Mouse (Mus musculus): Measurements from ENCODE around the gene Tbcel. TPM values are rescaled to one million over a fixed set of nuclear protein-coding genes. Genes with fewer than 3 reads are reported as not detected.

The Tbcel gene
- polyA plus RNA-seq, 1 experiment from 2014 or later = 7.6 TPM

DNA sequence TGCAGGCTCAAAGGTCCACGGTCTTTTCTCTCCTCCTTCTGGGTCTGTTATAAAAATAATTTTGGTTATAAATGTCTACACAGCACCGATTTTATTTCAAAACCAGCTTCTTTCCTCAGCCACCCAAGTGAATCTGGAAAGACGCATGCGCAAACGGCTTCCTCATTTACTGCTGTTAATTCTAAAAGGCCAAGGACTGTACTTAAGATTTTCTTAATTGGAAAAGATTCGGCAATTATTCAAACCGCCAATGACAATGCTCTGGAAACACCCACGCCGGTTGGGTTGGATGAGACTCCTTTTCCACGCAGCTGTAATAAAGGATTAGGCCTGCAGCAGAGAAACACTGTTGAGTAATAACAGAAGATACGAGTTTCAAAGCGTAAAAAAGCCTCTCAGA, 94.3 kb downstream of the Tbcel start:
- H3K4me3 ChIP-seq (ENCODE audit: low read depth, low read length) = no peak overlapping the region
- TF ChIP-seq EP300 (IDR thresholded peaks at IDR 0.05; ENCODE audit: low read depth) (no peak), CTCF (IDR thresholded peaks at IDR 0.05; ENCODE audit: low read depth) (no peak)
- DNase-seq (no peak), ATAC-seq (no peak)
- H3K36me3 ChIP-seq (replicated peaks; ENCODE audit: insufficient read depth, low read length) = peaks cover 11% of the 10 kb centered on the region
- no peaks in the 10 kb centered on the region for H3K27me3 ChIP-seq (ENCODE audit: insufficient read depth, low read length)
- no peak overlapping the region for H3K27ac ChIP-seq (ENCODE audit: low read depth)
- no peak overlapping the region for H3K4me2 ChIP-seq (ENCODE audit: low read depth, low read length)
- H3K9me3 ChIP-seq (ENCODE audit: low read length) = no peaks in the 10 kb centered on the region
- 82% methylated on average over 12 of the region's 12 CpGs for WGBS (ENCODE audit: insufficient replicate concordance)
- H3K4me1 ChIP-seq (ENCODE audit: insufficient read depth) = no peaks in the 10 kb centered on the region
- no peak overlapping the region for H3K9ac ChIP-seq (replicated peaks)

DNA sequence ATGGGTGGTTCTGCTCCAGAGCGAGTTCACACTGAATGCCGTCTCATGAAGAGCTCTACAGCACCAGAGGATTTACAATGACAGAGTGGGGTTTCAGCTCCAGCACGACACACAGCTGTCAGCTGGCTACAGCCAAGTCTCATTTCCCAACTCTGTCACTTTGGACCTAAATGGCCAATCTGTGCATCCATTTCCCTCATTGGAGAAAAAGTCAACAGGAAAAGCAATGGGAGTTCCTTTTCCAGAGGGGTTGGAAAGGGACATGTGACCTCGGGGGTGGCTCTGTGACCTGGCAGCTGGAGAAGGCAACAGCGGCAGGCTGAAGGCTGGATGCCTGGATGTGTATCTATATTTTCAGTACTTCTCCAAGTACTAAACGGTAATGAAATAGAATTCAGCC, 96.3 kb downstream of the Tbcel start:
- H3K9ac ChIP-seq (replicated peaks) = no peak overlapping the region
- peak; percentile 44 for DNase-seq
- no peaks in the 10 kb centered on the region for H3K27me3 ChIP-seq (ENCODE audit: insufficient read depth, low read length)
- H3K4me1 ChIP-seq (ENCODE audit: insufficient read depth) = no peaks in the 10 kb centered on the region
- ATAC-seq = peak; percentile 94
- no peak for TF ChIP-seq CTCF (IDR thresholded peaks at IDR 0.05; ENCODE audit: low read depth)
- no peak for TF ChIP-seq EP300 (IDR thresholded peaks at IDR 0.05; ENCODE audit: low read depth)
- H3K4me3 ChIP-seq (ENCODE audit: low read depth, low read length) = no peak overlapping the region
- no peak overlapping the region for H3K27ac ChIP-seq (ENCODE audit: low read depth)
- peaks cover 7% of the 10 kb centered on the region for H3K36me3 ChIP-seq (replicated peaks; ENCODE audit: insufficient read depth, low read length)
- no peaks in the 10 kb centered on the region for H3K9me3 ChIP-seq (ENCODE audit: low read length)
- WGBS (ENCODE audit: insufficient replicate concordance) = 69% methylated on average over 6 of the region's 6 CpGs
- H3K4me2 ChIP-seq (ENCODE audit: low read depth, low read length) = no peak overlapping the region

DNA sequence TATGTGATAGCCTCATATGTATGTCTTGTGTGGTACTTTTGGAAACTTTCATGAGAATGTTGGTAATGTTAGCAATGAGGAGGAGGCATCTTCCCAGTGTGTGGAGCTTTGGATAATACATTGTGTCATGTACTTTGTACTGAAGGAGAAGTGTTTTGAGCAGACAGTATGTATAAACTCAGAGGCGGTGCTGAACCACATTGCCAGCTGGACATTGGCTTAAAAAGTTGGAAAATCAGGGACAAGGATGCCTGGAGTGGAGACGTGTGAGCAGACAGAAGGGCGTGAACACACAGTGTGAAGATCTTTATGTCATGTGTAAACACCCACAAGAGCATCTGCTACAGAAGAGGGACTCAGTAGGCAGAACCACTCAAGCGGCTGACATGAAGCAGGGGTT, 101.9 kb downstream of the Tbcel start:
- Histone ChIP-seq H3K9ac (replicated peaks) (no peak overlapping the region), H3K36me3 (replicated peaks; ENCODE audit: insufficient read depth, low read length) (no peaks in the 10 kb centered on the region), H3K27me3 (ENCODE audit: insufficient read depth, low read length) (no peaks in the 10 kb centered on the region), H3K9me3 (ENCODE audit: low read length) (no peaks in the 10 kb centered on the region), H3K4me3 (ENCODE audit: low read depth, low read length) (no peak overlapping the region), H3K4me2 (ENCODE audit: low read depth, low read length) (no peak overlapping the region), H3K4me1 (ENCODE audit: insufficient read depth) (no peaks in the 10 kb centered on the region), H3K27ac (ENCODE audit: low read depth) (no peak overlapping the region)
- no peak for DNase-seq
- WGBS (ENCODE audit: insufficient replicate concordance) = 75% methylated on average over 4 of the region's 4 CpGs
- no peak for TF ChIP-seq CTCF (IDR thresholded peaks at IDR 0.05; ENCODE audit: low read depth)
- TF ChIP-seq EP300 (IDR thresholded peaks at IDR 0.05; ENCODE audit: low read depth) = no peak
- ATAC-seq = no peak

DNA sequence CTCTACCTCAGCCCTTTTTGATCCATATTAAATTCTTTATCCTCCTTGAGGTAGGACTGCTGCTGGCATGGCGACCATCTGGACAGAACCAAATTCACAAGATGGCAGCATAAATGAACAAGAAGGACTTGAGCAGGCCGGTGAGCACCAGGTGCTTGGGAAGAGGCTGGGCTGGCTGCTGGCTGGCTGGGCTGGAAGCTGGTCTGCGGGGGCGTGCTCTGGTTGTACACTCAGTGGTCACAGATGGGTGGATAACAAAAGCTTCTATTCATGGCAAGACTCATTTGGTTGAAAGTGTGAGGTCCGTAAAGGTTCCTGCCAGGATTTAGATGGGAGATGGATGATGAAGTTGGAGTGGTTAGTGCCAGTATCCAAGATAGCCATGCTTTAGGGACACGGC, 106.1 kb downstream of the Tbcel start:
- Histone ChIP-seq H3K4me2 (ENCODE audit: low read depth, low read length) (no peak overlapping the region), H3K4me3 (ENCODE audit: low read depth, low read length) (no peak overlapping the region), H3K9ac (replicated peaks) (no peak overlapping the region), H3K27me3 (ENCODE audit: insufficient read depth, low read length) (no peaks in the 10 kb centered on the region), H3K27ac (ENCODE audit: low read depth) (no peak overlapping the region), H3K4me1 (ENCODE audit: insufficient read depth) (no peaks in the 10 kb centered on the region), H3K36me3 (replicated peaks; ENCODE audit: insufficient read depth, low read length) (no peaks in the 10 kb centered on the region), H3K9me3 (ENCODE audit: low read length) (no peaks in the 10 kb centered on the region)
- 83% methylated on average over 6 of the region's 6 CpGs for WGBS (ENCODE audit: insufficient replicate concordance)
- DNase-seq (no peak), ATAC-seq (no peak)
- TF ChIP-seq CTCF (IDR thresholded peaks at IDR 0.05; ENCODE audit: low read depth) = no peak
- no peak for TF ChIP-seq EP300 (IDR thresholded peaks at IDR 0.05; ENCODE audit: low read depth)

DNA sequence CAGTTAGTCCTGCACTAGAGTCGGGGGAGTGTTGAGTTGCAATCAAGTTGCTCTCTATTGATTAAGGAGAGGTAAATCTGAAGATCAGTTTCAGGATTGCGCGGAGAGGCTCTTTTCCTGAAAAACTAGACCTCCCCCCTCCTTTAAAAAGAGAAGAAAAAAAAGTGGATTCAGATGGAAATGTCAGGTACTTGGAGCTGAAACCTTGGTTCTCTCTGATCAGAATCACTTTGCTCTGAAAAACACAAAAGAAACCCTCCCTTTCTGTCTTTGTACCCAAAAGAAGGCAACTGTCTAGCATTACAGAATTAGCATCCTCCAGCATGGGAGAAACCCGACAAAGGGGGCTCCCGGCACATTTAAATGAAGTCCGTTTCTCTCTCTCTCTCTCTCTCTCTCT, 107.8 kb downstream of the Tbcel start, which contains the start of gene Tecta:
Tecta (minus strand) TSS at position 101 of the 400 bp plus-strand sequence.
- 72% methylated on average over 6 of the region's 6 CpGs for WGBS (ENCODE audit: insufficient replicate concordance)
- Histone ChIP-seq H3K27me3 (ENCODE audit: insufficient read depth, low read length) (no peaks in the 10 kb centered on the region), H3K36me3 (replicated peaks; ENCODE audit: insufficient read depth, low read length) (no peaks in the 10 kb centered on the region), H3K9me3 (ENCODE audit: low read length) (no peaks in the 10 kb centered on the region), H3K4me2 (ENCODE audit: low read depth, low read length) (no peak within 1 kb of the TSS), H3K4me3 (ENCODE audit: low read depth, low read length) (no peak within 1 kb of the TSS), H3K9ac (replicated peaks) (no peak within 1 kb of the TSS), H3K27ac (ENCODE audit: low read depth) (no peak within 1 kb of the TSS), H3K4me1 (ENCODE audit: insufficient read depth) (no peaks in the 10 kb centered on the region)
- DNase-seq (no peak), ATAC-seq (no peak)
- no peak for TF ChIP-seq EP300 (IDR thresholded peaks at IDR 0.05; ENCODE audit: low read depth)
- no peak for TF ChIP-seq CTCF (IDR thresholded peaks at IDR 0.05; ENCODE audit: low read depth)

DNA sequence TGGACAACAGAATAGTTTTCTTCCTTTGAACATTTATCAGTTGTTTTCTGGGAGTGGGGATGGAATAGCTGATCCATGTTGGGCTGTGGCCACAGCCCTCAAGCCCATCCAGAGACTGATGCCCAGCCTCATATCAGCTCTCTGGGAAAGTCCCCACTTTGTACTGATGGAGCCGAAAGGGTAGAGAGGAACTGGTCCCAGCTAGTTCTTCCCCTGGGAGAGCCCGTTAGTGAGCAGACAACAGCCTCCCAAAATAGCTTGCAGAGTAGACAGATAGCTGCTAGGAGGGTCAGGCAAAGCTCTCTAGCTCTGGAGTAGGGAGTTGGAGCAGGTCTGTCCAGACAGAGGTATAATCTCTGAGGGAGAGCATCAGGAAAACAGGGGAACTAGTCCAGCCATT, 111.5 kb downstream of the Tbcel start:
- Histone ChIP-seq H3K27ac (ENCODE audit: low read depth) (no peak overlapping the region), H3K27me3 (ENCODE audit: insufficient read depth, low read length) (no peaks in the 10 kb centered on the region), H3K4me2 (ENCODE audit: low read depth, low read length) (no peak overlapping the region), H3K4me1 (ENCODE audit: insufficient read depth) (no peaks in the 10 kb centered on the region), H3K9me3 (ENCODE audit: low read length) (no peaks in the 10 kb centered on the region), H3K36me3 (replicated peaks; ENCODE audit: insufficient read depth, low read length) (no peaks in the 10 kb centered on the region), H3K9ac (replicated peaks) (no peak overlapping the region), H3K4me3 (ENCODE audit: low read depth, low read length) (no peak overlapping the region)
- TF ChIP-seq EP300 (IDR thresholded peaks at IDR 0.05; ENCODE audit: low read depth) = no peak
- no peak for TF ChIP-seq CTCF (IDR thresholded peaks at IDR 0.05; ENCODE audit: low read depth)
- DNase-seq = no peak
- WGBS (ENCODE audit: insufficient replicate concordance) = 57% methylated on average over 2 of the region's 2 CpGs
- no peak for ATAC-seq

DNA sequence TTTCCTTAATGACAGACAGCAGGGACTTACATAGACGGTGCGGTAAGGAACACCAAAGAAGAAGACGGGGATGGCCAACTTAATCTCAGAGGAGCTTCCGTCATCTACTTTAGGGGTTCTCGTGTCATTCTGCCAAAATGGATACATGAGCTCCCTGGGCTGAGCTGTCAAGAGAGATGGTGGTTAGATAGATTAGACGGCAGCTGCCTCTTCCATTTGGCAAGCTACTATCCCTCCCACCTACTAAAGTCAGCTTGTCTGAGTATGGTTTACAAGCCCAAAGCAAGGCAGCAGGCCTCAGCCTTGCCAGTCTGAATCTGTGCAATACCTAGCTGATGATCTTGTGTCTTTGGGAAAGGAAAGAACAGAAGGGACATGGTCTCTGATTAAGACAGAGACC, 112.7 kb downstream of the Tbcel start:
- no peaks in the 10 kb centered on the region for H3K27me3 ChIP-seq (ENCODE audit: insufficient read depth, low read length)
- H3K9me3 ChIP-seq (ENCODE audit: low read length) = no peaks in the 10 kb centered on the region
- DNase-seq (no peak), ATAC-seq (no peak)
- H3K27ac ChIP-seq (ENCODE audit: low read depth) = no peak overlapping the region
- H3K9ac ChIP-seq (replicated peaks) = no peak overlapping the region
- H3K4me2 ChIP-seq (ENCODE audit: low read depth, low read length) = no peak overlapping the region
- no peaks in the 10 kb centered on the region for H3K36me3 ChIP-seq (replicated peaks; ENCODE audit: insufficient read depth, low read length)
- no peak overlapping the region for H3K4me3 ChIP-seq (ENCODE audit: low read depth, low read length)
- TF ChIP-seq EP300 (IDR thresholded peaks at IDR 0.05; ENCODE audit: low read depth) (no peak), CTCF (IDR thresholded peaks at IDR 0.05; ENCODE audit: low read depth) (no peak)
- no peaks in the 10 kb centered on the region for H3K4me1 ChIP-seq (ENCODE audit: insufficient read depth)
- 78% methylated on average over 6 of the region's 6 CpGs for WGBS (ENCODE audit: insufficient replicate concordance)

Measured in liver, postnatal 0 days (tissue).